Mouse (Mus musculus): Measurements from ENCODE around the gene Teddm3.

GRCm38 (mm10) chr16:21151564-21152361 lies 2.0 kb downstream of the Teddm3 start:
- TF ChIP-seq CTCF (IDR thresholded peaks at IDR 0.05; ENCODE audit: low read depth, low read length), result no peak
- TF ChIP-seq POLR2A (IDR thresholded peaks at IDR 0.05; ENCODE audit: insufficient read depth, low read length), result no peak
- TF ChIP-seq EP300 (IDR thresholded peaks at IDR 0.05; ENCODE audit: insufficient read depth, low read depth, low read length), result no peak
